Mouse (Mus musculus) MEL (cell line): ENCODE measurements around the gene Wdfy3. TPM values are rescaled to one million over a fixed set of nuclear protein-coding genes. Genes with fewer than 3 reads are reported as not detected.

Source experiments
- DNase-seq: peaks from one replicate; pipeline ENCODE4 v3.0.0; 2011; ENCODE audit warnings: low read depth, low spot score
- H3K27ac ChIP-seq: 2 replicates; pipeline ENCODE4 v1.5.1; 2012; ENCODE audit warnings: low read depth, mild to moderate bottlenecking, control low read depth, low read length, moderate library complexity; ENCODE audit not compliant: control insufficient read depth
- H3K27me3 ChIP-seq, 2 experiments: fragments of 150-350 bp in 1 of 2; sonication (generic) in 1 of 2; 2 replicates each; pipeline ENCODE4 v1.6.1; 2012; ENCODE audit warnings: low read length in 2 of 2, mild to moderate bottlenecking in 2 of 2, improper control_type of control experiment in 1 of 2, moderate library complexity in 1 of 2; ENCODE audit not compliant: insufficient read depth in 2 of 2, control insufficient read depth in 1 of 2
- H3K36me3 ChIP-seq, 2 experiments: 2 replicates each; pipeline ENCODE4 v1.6.1; 2012 to 2014; ENCODE audit warnings: low read length in 2 of 2, improper control_type of control experiment in 1 of 2, inconsistent platforms in 1 of 2, mild to moderate bottlenecking in 1 of 2; ENCODE audit not compliant: insufficient read depth in 2 of 2, control insufficient read depth in 1 of 2
- H3K4me1 ChIP-seq, 2 experiments: fragments of 150-350 bp in 1 of 2; sonication (generic) in 1 of 2; 2 replicates each; pipeline ENCODE4 v1.6.1; 2012; ENCODE audit warnings: low read length in 2 of 2, improper control_type of control experiment in 1 of 2, mild to moderate bottlenecking in 1 of 2; ENCODE audit not compliant: insufficient read depth in 2 of 2, control insufficient read depth in 1 of 2
- H3K4me3 ChIP-seq, 2 experiments: fragments of 150-350 bp in 1 of 2; sonication (generic) in 1 of 2; 2 replicates each; pipeline ENCODE4 v1.5.1; 2012; ENCODE audit warnings: low read depth in 2 of 2, low read length in 2 of 2, mild to moderate bottlenecking in 2 of 2, moderate library complexity in 2 of 2, control low read depth in 1 of 2, improper control_type of control experiment in 1 of 2; ENCODE audit not compliant: control insufficient read depth in 1 of 2, insufficient read depth in 1 of 2
- H3K79me2 ChIP-seq: 2 replicates; pipeline ENCODE4 v1.6.1; 2012; ENCODE audit warnings: mild to moderate bottlenecking, low read length, moderate library complexity; ENCODE audit not compliant: control insufficient read depth, poor library complexity, insufficient read depth
- H3K9ac ChIP-seq: 2 replicates; pipeline ENCODE4 v1.6.1; 2012; ENCODE audit warnings: low read depth, mild to moderate bottlenecking, control low read depth, low read length, moderate library complexity; ENCODE audit not compliant: control insufficient read depth, poor library complexity, severe bottlenecking
- H3K9me3 ChIP-seq: fragments of 150-350 bp; sonication (generic); replicated peaks from 2 replicates; pipeline ENCODE4 v1.6.1; 2012; ENCODE audit warnings: mild to moderate bottlenecking, low read length, improper control_type of control experiment, moderate library complexity; ENCODE audit not compliant: insufficient read depth
- BHLHE40 ChIP-seq: IDR thresholded peaks from 2 replicates; pipeline ENCODE4 v1.6.1; 2012; ENCODE audit warnings: low read depth, mild to moderate bottlenecking, inconsistent platforms, low read length, improper control_type of control experiment, borderline replicate concordance
- CHD1 ChIP-seq: IDR thresholded peaks from 2 replicates; pipeline ENCODE4 v1.6.1; 2012; ENCODE audit warnings: low read depth, mild to moderate bottlenecking, inconsistent platforms, low read length, improper control_type of control experiment
- CHD2 ChIP-seq: IDR thresholded peaks from 2 replicates; pipeline ENCODE4 v1.6.1; 2011; ENCODE audit warnings: low read length, improper control_type of control experiment
- ETS1 ChIP-seq: IDR thresholded peaks from 2 replicates; pipeline ENCODE4 v1.6.1; 2012; ENCODE audit warnings: low read depth, mild to moderate bottlenecking, inconsistent platforms, low read length, improper control_type of control experiment, moderate library complexity
- GATA1 ChIP-seq: IDR thresholded peaks from 2 replicates; pipeline ENCODE4 v1.6.1; 2011; ENCODE audit warnings: low read depth, low read length, improper control_type of control experiment
- HCFC1 ChIP-seq: IDR thresholded peaks from 2 replicates; pipeline ENCODE4 v1.6.1; 2012; ENCODE audit warnings: low read depth, mild to moderate bottlenecking, inconsistent platforms, low read length, improper control_type of control experiment, moderate library complexity
- JUND ChIP-seq: IDR thresholded peaks from 2 replicates; pipeline ENCODE4 v1.6.1; 2011; ENCODE audit warnings: low read depth, mild to moderate bottlenecking, improper control_type of control experiment, low read length
- MAFK ChIP-seq: IDR thresholded peaks from 2 replicates; pipeline ENCODE4 v1.6.1; 2011; ENCODE audit warnings: low read depth, mild to moderate bottlenecking, low read length, improper control_type of control experiment, borderline replicate concordance
- MAZ ChIP-seq: IDR thresholded peaks from 2 replicates; pipeline ENCODE4 v1.6.1; 2012; ENCODE audit warnings: low read depth, mild to moderate bottlenecking, inconsistent platforms, low read length, improper control_type of control experiment
- MEF2A ChIP-seq: IDR thresholded peaks from 2 replicates; pipeline ENCODE4 v1.6.1; 2014; ENCODE audit warnings: low read depth, mild to moderate bottlenecking, inconsistent platforms, low read length, improper control_type of control experiment; ENCODE audit not compliant: poor library complexity, insufficient replicate concordance, severe bottlenecking; ENCODE audit errors: extremely low read depth
- MYB ChIP-seq: IDR thresholded peaks from 2 replicates; pipeline ENCODE4 v1.6.1; 2011; ENCODE audit warnings: mild to moderate bottlenecking, low read depth, low read length, improper control_type of control experiment
- NELFE ChIP-seq: IDR thresholded peaks from 2 replicates; pipeline ENCODE4 v1.6.1; 2011; ENCODE audit warnings: low read depth, low read length, improper control_type of control experiment
- NRF1 ChIP-seq: IDR thresholded peaks from 2 replicates; pipeline ENCODE4 v1.6.1; 2014; ENCODE audit warnings: low read depth, mild to moderate bottlenecking, inconsistent platforms, low read length, improper control_type of control experiment, moderate library complexity; ENCODE audit not compliant: poor library complexity, insufficient read depth, severe bottlenecking
- POLR2A ChIP-seq, 2 experiments: IDR thresholded peaks; 2 replicates each; pipeline ENCODE4 v1.6.1; 2011 to 2012; ENCODE audit warnings: low read length in 2 of 2, mild to moderate bottlenecking in 2 of 2, control low read depth in 1 of 2, improper control_type of control experiment in 1 of 2, low read depth in 1 of 2, moderate library complexity in 1 of 2; ENCODE audit not compliant: control insufficient read depth in 1 of 2, insufficient read depth in 1 of 2, poor library complexity in 1 of 2
- POLR2AphosphoS5 ChIP-seq: IDR thresholded peaks from 2 replicates; pipeline ENCODE4 v1.6.1; 2012; ENCODE audit warnings: low read depth, borderline replicate concordance, mild to moderate bottlenecking, inconsistent platforms, low read length, moderate library complexity, mixed read lengths
- RCOR1 ChIP-seq: IDR thresholded peaks from 2 replicates; pipeline ENCODE4 v1.6.1; 2012; ENCODE audit warnings: low read depth, mild to moderate bottlenecking, inconsistent platforms, low read length, improper control_type of control experiment
- SIN3A ChIP-seq: IDR thresholded peaks from 2 replicates; pipeline ENCODE4 v1.6.1; 2012; ENCODE audit warnings: low read length, improper control_type of control experiment, inconsistent platforms
- TAL1 ChIP-seq: IDR thresholded peaks from 2 replicates; pipeline ENCODE4 v1.6.1; 2012; ENCODE audit warnings: mild to moderate bottlenecking, inconsistent platforms, low read length, moderate library complexity, mixed read lengths
- TCF12 ChIP-seq: IDR thresholded peaks from 2 replicates; pipeline ENCODE4 v1.6.1; 2014; ENCODE audit warnings: low read depth, mild to moderate bottlenecking, inconsistent platforms, low read length, improper control_type of control experiment, moderate library complexity
- USF2 ChIP-seq, 2 experiments: IDR thresholded peaks; 2 replicates each; pipeline ENCODE4 v1.6.1; 2011 to 2012; ENCODE audit warnings: improper control_type of control experiment in 2 of 2, low read length in 2 of 2, borderline replicate concordance in 1 of 2, inconsistent platforms in 1 of 2, low read depth in 1 of 2, mild to moderate bottlenecking in 1 of 2; ENCODE audit not compliant: insufficient read depth in 1 of 2
- ZKSCAN1 ChIP-seq: IDR thresholded peaks from 2 replicates; pipeline ENCODE4 v1.6.1; 2012; ENCODE audit warnings: low read depth, mild to moderate bottlenecking, inconsistent platforms, low read length, improper control_type of control experiment, moderate library complexity
- ZMIZ1 ChIP-seq: IDR thresholded peaks from 2 replicates; pipeline ENCODE4 v1.6.1; 2012; ENCODE audit warnings: low read depth, mild to moderate bottlenecking, inconsistent platforms, low read length, improper control_type of control experiment, moderate library complexity
- ZNF384 ChIP-seq: IDR thresholded peaks from 2 replicates; pipeline ENCODE4 v1.6.1; 2012; ENCODE audit warnings: low read depth, mild to moderate bottlenecking, inconsistent platforms, low read length, improper control_type of control experiment
- polyA plus RNA-seq, 2 experiments: library from polyadenylated mRNA; stranded (reverse) in 1 of 2; unstranded in 1 of 2; fragments of >175 nt in 1 of 2; fragments of >200 nt in 1 of 2; gene quantifications; 2 replicates each; pipeline versions ENCODE4 v1.2.1 to v1.2.4; 2012; ENCODE audit warnings: low replicate concordance in 2 of 2, low read depth in 1 of 2; ENCODE audit not compliant: insufficient read length in 2 of 2, insufficient read depth in 1 of 2, missing spikeins in 1 of 2
- total RNA-seq: library from RNA; depleted of rRNA; stranded (reverse); fragments of 300-350 nt; gene quantifications from 2 replicates; pipeline ENCODE4 v1.2.3, GENCODE M21; 2012

Gene Wdfy3
- total and polyA plus RNA-seq, 3 experiments, result 10.0 to 21.3 (median 11.9) TPM

GRCm38 (mm10) chr5:101852116-101852680 lies 217.5 kb downstream of the Wdfy3 start:
- Histone ChIP-seq H3K79me2 (no peaks in the 10 kb centered on the region), H3K27me3 (no peaks in the 10 kb centered on the region), H3K27ac (no peak overlapping the region), H3K9ac (no peak overlapping the region), H3K4me3 (no peak overlapping the region), H3K36me3 (peaks cover 0 to 1% of the 10 kb centered on the region in 2 experiments; a peak in 2 of 4 replicates), H3K4me1 (no peaks in the 10 kb centered on the region), H3K9me3 (no peaks in the 10 kb centered on the region)
- no peak for DNase-seq
- TF ChIP-seq HCFC1, result no peak
- TF ChIP-seq NRF1, result no peak
- TF ChIP-seq ZMIZ1, result no peak
- no peak for TF ChIP-seq USF2 (IDR thresholded peaks at IDR 0.05; ENCODE audit: borderline replicate concordance in 1 of 2, insufficient read depth in 1 of 2, low read depth in 1 of 2, low read length in 2 of 2)
- TF ChIP-seq ZNF384, result no peak
- no peak for TF ChIP-seq ZKSCAN1
- TF ChIP-seq TCF12, result no peak
- no peak for TF ChIP-seq GATA1
- TF ChIP-seq ETS1, result no peak
- TF ChIP-seq JUND, result no peak
- TF ChIP-seq MAZ, result no peak
- no peak for TF ChIP-seq MYB
- TF ChIP-seq MAFK, result no peak
- TF ChIP-seq CHD2, result no peak
- TF ChIP-seq SIN3A, result no peak
- no peak for TF ChIP-seq NELFE
- no peak for TF ChIP-seq POLR2A (IDR thresholded peaks at IDR 0.05; ENCODE audit: control insufficient read depth in 1 of 2, insufficient read depth in 1 of 2, low read depth in 1 of 2, low read length in 2 of 2, poor library complexity in 1 of 2)
- no peak for TF ChIP-seq CHD1

GRCm38 (mm10) chr5:101851133-101851532 lies 218.6 kb downstream of the Wdfy3 start:
- H3K27me3 ChIP-seq, result no peaks in the 10 kb centered on the region
- H3K36me3 ChIP-seq, result peaks cover 0 to 1% of the 10 kb centered on the region in 2 experiments; a peak in 2 of 4 replicates
- TF ChIP-seq ZNF384, result no peak
- no peak for TF ChIP-seq ZMIZ1
- TF ChIP-seq BHLHE40, result no peak
- TF ChIP-seq MYB, result no peak
- no peak for TF ChIP-seq ETS1
- TF ChIP-seq POLR2AphosphoS5, result no peak
- no peak for TF ChIP-seq MEF2A
- TF ChIP-seq HCFC1, result no peak
- no peak for TF ChIP-seq TAL1
- TF ChIP-seq ZKSCAN1, result no peak
- no peak for TF ChIP-seq CHD1
- no peak for TF ChIP-seq RCOR1
- TF ChIP-seq USF2 (IDR thresholded peaks at IDR 0.05; ENCODE audit: borderline replicate concordance in 1 of 2, insufficient read depth in 1 of 2, low read depth in 1 of 2, low read length in 2 of 2), result no peak
- TF ChIP-seq MAFK, result no peak
- H3K4me3 ChIP-seq, result no peak overlapping the region
- no peaks in the 10 kb centered on the region for H3K9me3 ChIP-seq
- no peak overlapping the region for H3K27ac ChIP-seq
- no peaks in the 10 kb centered on the region for H3K4me1 ChIP-seq
- no peak for DNase-seq
- no peak overlapping the region for H3K9ac ChIP-seq
- H3K79me2 ChIP-seq, result no peaks in the 10 kb centered on the region
